In the genomic region with DNA sequence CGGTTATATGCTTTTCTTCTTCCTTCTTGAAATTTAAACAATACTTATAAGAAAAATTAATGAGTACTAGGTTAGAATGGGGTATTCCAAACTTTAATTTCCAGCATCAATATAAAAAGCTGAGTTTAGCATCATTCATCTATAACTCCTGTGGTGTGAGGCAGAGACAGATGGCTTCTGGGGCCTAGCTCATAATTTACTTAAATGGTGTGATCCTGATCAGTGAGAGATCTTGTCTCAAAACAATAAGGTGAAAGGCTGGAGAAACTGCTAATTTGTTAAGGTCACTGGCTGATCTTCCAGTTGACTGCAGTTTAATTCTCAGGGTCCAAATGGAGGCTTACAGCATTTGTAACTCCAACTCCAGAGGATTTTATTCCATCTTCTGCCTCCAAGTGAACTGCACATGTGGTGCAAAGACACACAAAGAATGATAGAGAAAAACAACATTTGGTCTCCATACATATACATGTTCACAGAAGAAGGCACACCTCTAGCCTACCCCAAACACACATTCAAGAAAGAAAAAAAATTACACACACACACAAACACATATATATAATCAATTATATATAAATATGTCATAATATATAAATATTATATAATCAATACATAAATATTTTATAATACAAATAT, we compare ENCODE assay signal across 11 mouse cellular contexts. TPM values are rescaled to one million over a fixed set of nuclear protein-coding genes. Genes with fewer than 3 reads are reported as not detected.
"Had no signal": no experiment of that assay in that cellular context is flagged by ENCODE, and none has a peak within 500 bp of the region (broad histone marks: within the 10 kb centered on the region; RNA-seq: fewer than 3 reads in every experiment).

No protein-coding gene starts in this region.

RNA-seq across cellular contexts. Expression of gene Mageb5, which starts 23.1 kb away (rescaled TPM):
- polyA plus RNA-seq: neural tube, embryonic 14.5 days; neural tube, embryonic 15.5 days; small intestine, adult 2 months; spleen, adult 2 months; stomach, embryonic 14.5 days; stomach, embryonic 15.5 days; stomach, embryonic 16.5 days; stomach, postnatal 0 days; thymus, adult 2 months; thymus, postnatal 0 days; urinary bladder, adult 2 months had no signal
